Mouse (Mus musculus): ENCODE results near the gene Olfr640. TPM values are rescaled to one million over a fixed set of nuclear protein-coding genes. Genes with fewer than 3 reads are reported as not detected.

Gene Olfr640
- polyA plus RNA-seq (2011; ENCODE audit: insufficient read length, low read depth, missing spikeins) = not detected in 2 replicates

DNA sequence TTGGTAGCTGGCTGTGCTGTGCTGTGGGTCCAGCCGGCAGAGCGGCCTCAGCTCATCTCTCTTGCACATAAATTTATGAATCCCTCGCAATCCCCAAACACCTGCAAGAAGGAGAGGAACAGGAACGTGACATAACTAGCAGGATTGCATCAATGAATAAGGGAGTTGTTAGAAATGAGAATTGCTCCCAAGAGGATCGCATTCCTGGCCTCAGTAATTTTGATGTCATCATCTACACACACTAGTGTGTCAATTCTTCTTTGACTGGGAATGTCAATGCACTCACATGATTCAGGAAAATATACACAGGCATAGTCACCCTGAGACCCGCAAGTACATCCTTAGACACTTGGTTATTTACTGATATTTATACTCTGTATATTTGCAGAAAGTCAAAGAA lies at the start of gene Olfr640:
Gene Olfr640 (minus strand): TSS at position 101 of the 400 bp plus-strand sequence.
- Histone ChIP-seq H3K4me3 (ENCODE audit: insufficient read depth, low read length) (no peak within 1 kb of the TSS), H3K4me1 (ENCODE audit: control insufficient read depth, insufficient read depth, low read length) (no peaks in the 10 kb centered on the region), H3K27ac (ENCODE audit: insufficient read depth, low read length) (no peak within 1 kb of the TSS)
- TF ChIP-seq CTCF (IDR thresholded peaks at IDR 0.05; ENCODE audit: borderline replicate concordance, insufficient read depth, low read length) = no peak
- TF ChIP-seq POLR2A (IDR thresholded peaks at IDR 0.05; ENCODE audit: low read depth, low read length) = no peak

DNA sequence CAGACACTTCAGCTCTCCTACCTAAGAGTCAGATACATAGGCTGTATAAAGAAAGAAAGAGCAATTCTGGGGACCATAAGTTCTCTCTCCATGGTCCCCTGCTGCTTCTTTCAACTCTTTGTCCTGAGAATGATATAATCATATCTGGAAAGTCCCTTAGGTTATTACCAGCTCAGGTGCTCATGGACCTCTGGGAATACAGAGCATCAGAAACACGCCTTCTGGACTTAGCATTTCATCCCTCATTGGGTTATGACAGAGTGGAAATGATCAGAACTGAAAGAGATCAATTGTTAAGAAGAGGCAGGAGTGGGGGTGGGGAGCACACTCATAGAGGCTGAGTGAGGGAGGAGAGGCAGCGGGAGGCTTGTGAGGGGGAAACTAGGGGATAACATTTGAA lies 46.4 kb upstream of the Olfr640 start, which contains the start of gene Olfr644:
Gene Olfr644 (minus strand): TSS at position 101 of the 400 bp plus-strand sequence.
- Histone ChIP-seq H3K4me1 (ENCODE audit: control insufficient read depth, insufficient read depth, low read length) (no peaks in the 10 kb centered on the region), H3K27ac (ENCODE audit: insufficient read depth, low read length) (no peak within 1 kb of the TSS), H3K4me3 (ENCODE audit: insufficient read depth, low read length) (no peak within 1 kb of the TSS)
- no peak for TF ChIP-seq POLR2A (IDR thresholded peaks at IDR 0.05; ENCODE audit: low read depth, low read length)
- TF ChIP-seq CTCF (IDR thresholded peaks at IDR 0.05; ENCODE audit: borderline replicate concordance, insufficient read depth, low read length) = no peak

DNA sequence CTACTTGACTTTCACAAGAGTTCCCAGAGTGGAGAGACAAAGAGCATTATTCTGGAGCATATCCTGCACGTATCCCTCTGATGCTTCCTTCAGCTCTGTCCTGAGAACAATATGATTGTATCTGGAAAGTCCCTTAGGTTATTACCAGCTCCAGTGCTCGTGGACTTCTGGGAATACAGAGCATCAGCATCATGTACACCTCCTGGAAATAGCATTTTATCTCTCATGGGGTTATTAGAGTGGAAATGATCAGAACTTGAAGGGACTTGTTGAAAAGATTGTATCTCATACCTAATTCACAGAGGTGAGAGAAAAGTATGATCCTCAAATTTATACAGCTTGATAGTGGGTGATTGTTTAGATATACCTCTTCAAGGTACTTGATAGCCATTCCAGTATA lies 36.0 kb upstream of the Olfr640 start, which contains the start of gene 4930516K23Rik:
Gene 4930516K23Rik (minus strand): TSS at position 101 of the 400 bp plus-strand sequence.
- Histone ChIP-seq H3K27ac (ENCODE audit: insufficient read depth, low read length) (no peak within 1 kb of the TSS), H3K4me1 (ENCODE audit: control insufficient read depth, insufficient read depth, low read length) (no peaks in the 10 kb centered on the region), H3K4me3 (ENCODE audit: insufficient read depth, low read length) (no peak within 1 kb of the TSS)
- TF ChIP-seq CTCF (IDR thresholded peaks at IDR 0.05; ENCODE audit: borderline replicate concordance, insufficient read depth, low read length) (no peak), POLR2A (IDR thresholded peaks at IDR 0.05; ENCODE audit: low read depth, low read length) (no peak)

DNA sequence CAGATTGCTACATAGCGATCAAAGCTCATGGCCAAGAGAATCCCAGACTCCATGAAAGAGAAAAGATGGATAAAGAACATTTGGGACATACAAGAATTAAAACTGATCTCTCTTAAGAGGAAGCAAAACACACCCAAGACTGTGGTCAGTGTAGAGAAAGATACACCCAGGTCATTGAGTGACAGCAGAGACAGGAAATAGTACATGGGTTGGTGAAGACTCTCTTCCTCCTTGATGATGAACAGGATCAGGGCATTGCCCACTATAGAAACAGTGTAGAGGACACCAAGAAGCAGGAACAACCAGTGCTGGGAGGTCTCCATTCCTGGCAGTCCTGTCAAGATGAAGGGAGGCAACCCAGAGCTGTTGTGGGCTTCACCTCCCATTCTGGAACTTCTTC lies 33.8 kb upstream of the Olfr640 start:
- no peak for TF ChIP-seq POLR2A (IDR thresholded peaks at IDR 0.05; ENCODE audit: low read depth, low read length)
- TF ChIP-seq CTCF (IDR thresholded peaks at IDR 0.05; ENCODE audit: borderline replicate concordance, insufficient read depth, low read length) = no peak
- Histone ChIP-seq H3K27ac (ENCODE audit: insufficient read depth, low read length) (no peak overlapping the region), H3K4me1 (ENCODE audit: control insufficient read depth, insufficient read depth, low read length) (no peaks in the 10 kb centered on the region), H3K4me3 (ENCODE audit: insufficient read depth, low read length) (no peak overlapping the region)

DNA sequence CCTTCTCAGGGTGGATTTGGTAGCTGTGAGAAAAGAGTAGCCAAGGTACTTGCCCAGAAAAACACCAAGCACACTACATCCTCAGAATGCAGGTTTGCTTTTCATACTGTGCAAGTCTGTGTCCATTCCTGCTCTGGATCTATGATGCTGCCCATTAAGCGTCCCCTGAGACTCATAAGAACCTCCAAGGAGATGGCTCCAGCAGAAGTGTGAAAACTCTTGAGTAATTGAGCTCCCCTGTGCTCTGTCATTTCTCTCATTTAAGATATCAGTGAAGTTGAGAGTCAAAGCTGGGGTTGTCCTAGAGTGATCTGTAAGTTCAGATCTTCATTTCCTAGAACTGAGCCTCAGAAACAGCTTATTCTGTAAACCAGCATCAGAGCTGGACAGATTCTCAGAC lies 27.2 kb upstream of the Olfr640 start, which contains the start of gene Olfr642:
Gene Olfr642 (minus strand): TSS at position 101 of the 400 bp plus-strand sequence.
- Histone ChIP-seq H3K4me1 (ENCODE audit: control insufficient read depth, insufficient read depth, low read length) (no peaks in the 10 kb centered on the region), H3K4me3 (ENCODE audit: insufficient read depth, low read length) (no peak within 1 kb of the TSS)
- TF ChIP-seq CTCF (IDR thresholded peaks at IDR 0.05; ENCODE audit: borderline replicate concordance, insufficient read depth, low read length) = no peak
- TF ChIP-seq POLR2A (IDR thresholded peaks at IDR 0.05; ENCODE audit: low read depth, low read length) = no peak

DNA sequence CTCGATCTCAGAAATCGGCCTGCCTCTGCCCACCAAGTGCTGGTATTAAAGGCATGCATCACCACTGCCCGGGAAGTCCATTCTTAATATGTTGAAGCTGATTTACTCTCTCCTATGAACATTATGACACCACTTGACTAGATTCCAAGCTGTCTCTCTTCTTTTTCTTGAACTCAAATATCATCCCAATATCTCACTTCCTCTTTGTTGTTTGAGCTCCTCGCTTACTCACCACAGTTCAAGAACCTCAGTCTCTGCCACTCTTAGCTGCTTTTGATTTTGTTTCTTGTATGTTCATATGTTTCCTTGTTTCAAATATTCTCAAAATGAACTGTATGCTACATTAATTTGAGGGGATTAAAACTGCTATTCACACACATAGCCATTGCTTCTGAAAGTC lies 25.4 kb upstream of the Olfr640 start:
- Histone ChIP-seq H3K27ac (ENCODE audit: insufficient read depth, low read length) (no peak overlapping the region), H3K4me1 (ENCODE audit: control insufficient read depth, insufficient read depth, low read length) (no peaks in the 10 kb centered on the region), H3K4me3 (ENCODE audit: insufficient read depth, low read length) (no peak overlapping the region)
- TF ChIP-seq CTCF (IDR thresholded peaks at IDR 0.05; ENCODE audit: borderline replicate concordance, insufficient read depth, low read length) (no peak), POLR2A (IDR thresholded peaks at IDR 0.05; ENCODE audit: low read depth, low read length) (no peak)

More for the DNA sequence above, 27.2 kb upstream of the Olfr640 start, which contains the start of gene Olfr642:
- no peak within 1 kb of the TSS for H3K27ac ChIP-seq (ENCODE audit: insufficient read depth, low read length)

DNA sequence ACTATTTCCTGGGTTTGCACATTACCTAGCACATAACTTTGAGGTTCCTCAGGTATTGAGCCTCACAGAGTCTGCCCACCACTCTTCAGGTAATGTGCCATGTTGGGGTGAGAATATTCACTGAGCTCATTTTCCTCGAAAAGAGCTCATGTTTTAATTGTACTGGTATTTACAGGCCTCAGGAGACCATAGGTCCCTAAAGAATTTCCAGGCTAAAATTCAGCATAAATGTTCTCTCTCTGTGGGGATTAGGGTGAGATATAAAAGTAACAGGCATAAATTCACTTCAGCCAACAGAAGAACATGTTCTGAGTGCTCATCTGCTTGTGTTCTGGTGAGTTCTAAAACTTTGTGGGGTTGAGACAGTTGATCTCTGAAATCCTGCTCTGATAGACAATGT lies 9.8 kb upstream of the Olfr640 start, which contains the start of gene Olfr641:
Gene Olfr641 (plus strand): TSS at position 301 of the 400 bp plus-strand sequence.
- TF ChIP-seq POLR2A (IDR thresholded peaks at IDR 0.05; ENCODE audit: low read depth, low read length) (no peak), CTCF (IDR thresholded peaks at IDR 0.05; ENCODE audit: borderline replicate concordance, insufficient read depth, low read length) (no peak)
- no peak within 1 kb of the TSS for H3K27ac ChIP-seq (ENCODE audit: insufficient read depth, low read length)

DNA sequence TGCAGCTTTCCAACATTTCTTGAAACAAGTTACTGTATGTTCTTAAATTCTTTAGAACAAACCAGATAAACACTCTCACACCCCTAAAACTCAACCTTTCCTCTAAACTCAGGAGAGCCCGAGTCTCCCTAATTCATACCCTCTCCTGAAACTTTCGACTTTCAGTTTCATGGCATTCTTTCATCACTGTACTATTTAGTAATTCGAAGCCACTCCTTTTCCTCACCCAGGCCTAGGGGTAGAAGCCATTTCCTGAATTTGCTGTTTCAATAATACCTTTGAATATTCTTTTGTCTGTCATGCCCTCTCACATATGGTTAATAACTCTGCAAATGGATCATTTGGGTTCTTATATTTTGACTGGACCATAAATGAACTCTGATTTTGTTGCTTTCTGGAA lies 1.6 kb upstream of the Olfr640 start:
- TF ChIP-seq POLR2A (IDR thresholded peaks at IDR 0.05; ENCODE audit: low read depth, low read length) (no peak), CTCF (IDR thresholded peaks at IDR 0.05; ENCODE audit: borderline replicate concordance, insufficient read depth, low read length) (no peak)
- Histone ChIP-seq H3K4me1 (ENCODE audit: control insufficient read depth, insufficient read depth, low read length) (no peaks in the 10 kb centered on the region), H3K27ac (ENCODE audit: insufficient read depth, low read length) (no peak overlapping the region), H3K4me3 (ENCODE audit: insufficient read depth, low read length) (no peak overlapping the region)

More for the DNA sequence above, 9.8 kb upstream of the Olfr640 start, which contains the start of gene Olfr641:
- Histone ChIP-seq H3K4me1 (ENCODE audit: control insufficient read depth, insufficient read depth, low read length) (no peaks in the 10 kb centered on the region), H3K4me3 (ENCODE audit: insufficient read depth, low read length) (no peak within 1 kb of the TSS)

DNA sequence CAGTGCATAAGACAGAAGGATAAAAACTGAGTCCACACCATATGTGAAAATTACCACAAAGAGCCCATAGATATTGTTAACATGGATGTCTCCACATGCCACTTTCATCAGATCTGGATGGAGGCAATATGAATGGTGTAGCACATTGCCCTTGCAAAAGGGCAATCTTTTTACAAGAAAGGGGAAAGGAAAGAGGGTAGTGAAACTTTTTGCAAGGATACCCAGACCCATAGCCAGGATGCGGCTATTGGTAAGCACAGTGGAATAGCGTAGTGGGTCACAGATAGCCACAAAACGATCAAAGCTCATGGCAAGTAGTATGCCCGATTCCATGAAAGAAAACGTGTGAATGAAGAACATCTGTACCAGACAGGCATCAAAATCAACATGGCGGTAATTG lies 3.7 kb downstream of the Olfr640 start:
- Histone ChIP-seq H3K27ac (ENCODE audit: insufficient read depth, low read length) (no peak overlapping the region), H3K4me1 (ENCODE audit: control insufficient read depth, insufficient read depth, low read length) (no peaks in the 10 kb centered on the region), H3K4me3 (ENCODE audit: insufficient read depth, low read length) (no peak overlapping the region)
- TF ChIP-seq POLR2A (IDR thresholded peaks at IDR 0.05; ENCODE audit: low read depth, low read length) = no peak
- no peak for TF ChIP-seq CTCF (IDR thresholded peaks at IDR 0.05; ENCODE audit: borderline replicate concordance, insufficient read depth, low read length)

DNA sequence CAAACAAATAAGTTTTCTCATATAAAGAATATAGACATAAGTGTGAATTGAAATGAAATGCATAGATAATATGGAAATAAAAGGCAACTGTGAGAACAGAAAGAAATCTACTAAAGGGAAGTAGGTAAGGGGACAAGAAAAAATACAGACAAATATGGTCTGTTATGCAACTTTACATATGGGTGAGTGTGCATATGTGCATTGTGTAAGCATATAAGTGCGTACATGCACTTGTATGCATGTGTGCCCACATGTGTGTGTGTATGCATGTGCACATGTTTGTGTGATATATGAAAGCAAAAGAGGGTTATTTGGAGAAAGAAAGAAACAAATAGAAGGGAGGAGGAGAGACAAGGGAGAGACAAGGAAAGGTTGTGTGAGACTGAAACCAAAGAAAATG lies 6.4 kb downstream of the Olfr640 start:
- Histone ChIP-seq H3K27ac (ENCODE audit: insufficient read depth, low read length) (no peak overlapping the region), H3K4me3 (ENCODE audit: insufficient read depth, low read length) (no peak overlapping the region), H3K4me1 (ENCODE audit: control insufficient read depth, insufficient read depth, low read length) (no peaks in the 10 kb centered on the region)
- no peak for TF ChIP-seq CTCF (IDR thresholded peaks at IDR 0.05; ENCODE audit: borderline replicate concordance, insufficient read depth, low read length)
- TF ChIP-seq POLR2A (IDR thresholded peaks at IDR 0.05; ENCODE audit: low read depth, low read length) = no peak
